Mouse (Mus musculus) ovary, postnatal 36 days (tissue): ENCODE measurements around the gene Hadha.
A peak's percentile ranks its signal among the peaks of the same experiment; 100 is the strongest.

Experiments used
- DNase-seq: peaks from one replicate; pipeline ENCODE4 v3.0.0; 2022; ENCODE audit warnings: low spot score, mixed read lengths

The Hadha gene

GRCm38 (mm10) chr5:30111771-30112170 lies 43.2 kb downstream of the Hadha start:
- no peak for DNase-seq

GRCm38 (mm10) chr5:30111126-30111525 lies 43.8 kb downstream of the Hadha start:
- DNase-seq: no peak

- no peak for DNase-seq
Observed at GRCm38 (mm10) chr5:30110371-30111060, 44.4 kb downstream of the Hadha start.

- DNase-seq: no peak
Observed at GRCm38 (mm10) chr5:30109899-30110298, 45.1 kb downstream of the Hadha start.

GRCm38 (mm10) chr5:30108233-30108632 lies 46.7 kb downstream of the Hadha start:
- no peak for DNase-seq

GRCm38 (mm10) chr5:30107611-30108041 lies 47.3 kb downstream of the Hadha start:
- no peak for DNase-seq

GRCm38 (mm10) chr5:30107186-30107585 lies 47.8 kb downstream of the Hadha start:
- DNase-seq: no peak

GRCm38 (mm10) chr5:30106756-30107155 lies 48.2 kb downstream of the Hadha start:
- peak; percentile 2 for DNase-seq

GRCm38 (mm10) chr5:30105668-30106300 lies 49.2 kb downstream of the Hadha start, which contains the start of gene 3110082J24Rik:
TSS of gene 3110082J24Rik (minus strand) at chr5:30106086.
- peak; percentile 5 for DNase-seq

- peak; percentile 15 for DNase-seq
Observed at GRCm38 (mm10) chr5:30104841-30105667, 49.9 kb downstream of the Hadha start, which contains the start of gene Garem2. TSS of gene Garem2 (plus strand) at chr5:30105161.

- peak; percentile 65 for DNase-seq
Observed at GRCm38 (mm10) chr5:30104339-30104738, 50.6 kb downstream of the Hadha start.

- DNase-seq: no peak
Observed at GRCm38 (mm10) chr5:30103340-30103739, 51.6 kb downstream of the Hadha start.

GRCm38 (mm10) chr5:30098260-30098659 lies 56.7 kb downstream of the Hadha start:
- DNase-seq: no peak

- DNase-seq: no peak
Observed at GRCm38 (mm10) chr5:30095731-30096130, 59.2 kb downstream of the Hadha start.

- DNase-seq: no peak
Observed at GRCm38 (mm10) chr5:30094399-30094798, 60.6 kb downstream of the Hadha start.

GRCm38 (mm10) chr5:30092701-30093100 lies 62.3 kb downstream of the Hadha start:
- no peak for DNase-seq

- DNase-seq: peak; percentile 76
Observed at GRCm38 (mm10) chr5:30072825-30073821, 81.8 kb downstream of the Hadha start, which contains the start of gene Tyms. TSS of gene Tyms (minus strand) at chr5:30073617.

- no peak for DNase-seq
Observed at GRCm38 (mm10) chr5:30072377-30072776, 82.6 kb downstream of the Hadha start.

- DNase-seq: no peak
Observed at GRCm38 (mm10) chr5:30071677-30072076, 83.3 kb downstream of the Hadha start.
